Mouse (Mus musculus) midbrain, embryonic 15.5 days (tissue): Measurements from ENCODE around the gene Scn3b. TPM values are rescaled to one million over a fixed set of nuclear protein-coding genes. Genes with fewer than 3 reads are reported as not detected.

Experiments used
- ATAC-seq: fragments of 200-750 bp; cut with Nextera tagmentation; replicated peaks from 2 replicates; pipeline ENCODE4 v1.8.0; 2017; ENCODE audit warnings: moderate TSS enrichment
- H3K27ac ChIP-seq: fragments of 300-500 bp; sonication (generic); 2 replicates; pipeline ENCODE4 v1.5.1; 2015; ENCODE audit warnings: mild to moderate bottlenecking, inconsistent platforms
- H3K27me3 ChIP-seq: fragments of 300-500 bp; sonication (generic); replicated peaks from 2 replicates; pipeline ENCODE4 v1.6.1; 2015; ENCODE audit warnings: inconsistent platforms
- H3K36me3 ChIP-seq: fragments of 300-500 bp; sonication (generic); replicated peaks from 2 replicates; pipeline ENCODE4 v1.6.1; 2015; ENCODE audit warnings: inconsistent platforms
- H3K4me1 ChIP-seq: fragments of 300-500 bp; sonication (generic); 2 replicates; pipeline ENCODE4 v1.6.1; 2015; ENCODE audit warnings: inconsistent platforms
- H3K4me2 ChIP-seq: fragments of 300-500 bp; sonication (generic); 2 replicates; pipeline ENCODE4 v1.6.1; 2015; ENCODE audit warnings: inconsistent platforms, mild to moderate bottlenecking, moderate library complexity
- H3K4me3 ChIP-seq: fragments of 300-500 bp; sonication (generic); 2 replicates; pipeline ENCODE4 v1.5.1; 2015; ENCODE audit warnings: mild to moderate bottlenecking, inconsistent platforms
- H3K9ac ChIP-seq: fragments of 300-500 bp; sonication (generic); 2 replicates; pipeline ENCODE4 v1.6.1; 2015; ENCODE audit warnings: mild to moderate bottlenecking, inconsistent platforms
- H3K9me3 ChIP-seq: fragments of 300-500 bp; sonication (generic); 2 replicates; pipeline ENCODE4 v1.6.1; 2016; ENCODE audit warnings: inconsistent platforms
- WGBS: fragments of 180-500 bp; shearing (Covaris S2); methylation state at CpG from one replicate; pipeline ENCODE4 v1.1.7; 2015; ENCODE audit warnings: mixed read lengths; 5-methylcytosine and 5-hydroxymethylcytosine counted together
- polyA plus RNA-seq: library from polyadenylated mRNA; unstranded; fragments of >200 nt; fragmentation: Nextera tagmentation; extraction: Ambion mirVana; gene quantifications from 2 replicates; pipeline ENCODE4 v1.2.1, GENCODE M21; 2015

The Scn3b gene
- polyA plus RNA-seq, 1 experiment from 2014 or later = 169 TPM

DNA sequence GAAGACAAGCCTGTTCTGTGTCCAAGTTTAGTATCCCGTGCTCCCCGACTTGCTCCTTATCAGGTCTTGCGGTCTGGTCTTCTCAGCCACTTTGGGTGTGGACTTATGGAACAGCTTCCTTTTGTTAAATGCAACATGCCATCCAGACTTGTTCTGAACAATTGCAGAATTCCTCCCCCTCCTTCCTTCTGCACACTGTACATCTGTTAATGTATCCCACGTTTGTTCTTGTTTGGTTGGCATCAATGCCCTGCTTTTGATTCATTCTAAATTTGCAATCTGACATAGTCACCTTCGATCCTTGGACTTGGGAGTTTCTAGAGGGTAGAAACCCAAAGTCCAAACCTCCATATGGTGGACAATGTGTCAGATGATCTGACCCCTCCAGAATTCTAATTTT lies 6.9 kb downstream of the Scn3b start:
- Histone ChIP-seq H3K4me2 (no peak overlapping the region), H3K27me3 (no peaks in the 10 kb centered on the region), H3K36me3 (peaks cover 20% of the 10 kb centered on the region), H3K27ac (no peak overlapping the region), H3K9ac (no peak overlapping the region), H3K4me1 (peaks cover 27% of the 10 kb centered on the region), H3K9me3 (no peaks in the 10 kb centered on the region), H3K4me3 (no peak overlapping the region)
- WGBS = 91% methylated on average over 5 of the region's 5 CpGs
- ATAC-seq = no peak

- Histone ChIP-seq H3K4me2 (no peak overlapping the region), H3K36me3 (peaks cover 32% of the 10 kb centered on the region)
- 90% methylated on average over 3 of the region's 3 CpGs for WGBS
These were observed 8.7 kb downstream of the Scn3b start for GRCm38 (mm10) chr9:40277671-40278070.

GRCm38 (mm10) chr9:40279438-40279837 lies 10.4 kb downstream of the Scn3b start:
- 94% methylated on average over 7 of the region's 7 CpGs for WGBS
- H3K4me2 ChIP-seq = no peak overlapping the region
- H3K36me3 ChIP-seq = peaks cover 38% of the 10 kb centered on the region
- H3K27ac ChIP-seq = no peak overlapping the region
- H3K4me1 ChIP-seq = no peaks in the 10 kb centered on the region; the same call in 1 of the 2 replicates
- H3K27me3 ChIP-seq = no peaks in the 10 kb centered on the region
- no peak overlapping the region for H3K9ac ChIP-seq
- ATAC-seq = no peak
- H3K4me3 ChIP-seq = no peak overlapping the region
- no peaks in the 10 kb centered on the region for H3K9me3 ChIP-seq

More at GRCm38 (mm10) chr9:40277671-40278070, 8.7 kb downstream of the Scn3b start:
- no peak for ATAC-seq
- Histone ChIP-seq H3K9ac (no peak overlapping the region), H3K27me3 (no peaks in the 10 kb centered on the region), H3K4me3 (no peak overlapping the region), H3K9me3 (no peaks in the 10 kb centered on the region), H3K27ac (no peak overlapping the region), H3K4me1 (peaks cover 11% of the 10 kb centered on the region)

GRCm38 (mm10) chr9:40282968-40283367 lies 14.0 kb downstream of the Scn3b start:
- WGBS = 92% methylated on average over 7 of the region's 7 CpGs
- H3K27me3 ChIP-seq = no peaks in the 10 kb centered on the region
- no peak overlapping the region for H3K4me2 ChIP-seq
- H3K27ac ChIP-seq = no peak overlapping the region
- no peak overlapping the region for H3K9ac ChIP-seq
- H3K4me3 ChIP-seq = no peak overlapping the region
- no peaks in the 10 kb centered on the region for H3K4me1 ChIP-seq
- no peaks in the 10 kb centered on the region for H3K9me3 ChIP-seq
- peaks cover 33% of the 10 kb centered on the region for H3K36me3 ChIP-seq
- ATAC-seq = no peak

DNA sequence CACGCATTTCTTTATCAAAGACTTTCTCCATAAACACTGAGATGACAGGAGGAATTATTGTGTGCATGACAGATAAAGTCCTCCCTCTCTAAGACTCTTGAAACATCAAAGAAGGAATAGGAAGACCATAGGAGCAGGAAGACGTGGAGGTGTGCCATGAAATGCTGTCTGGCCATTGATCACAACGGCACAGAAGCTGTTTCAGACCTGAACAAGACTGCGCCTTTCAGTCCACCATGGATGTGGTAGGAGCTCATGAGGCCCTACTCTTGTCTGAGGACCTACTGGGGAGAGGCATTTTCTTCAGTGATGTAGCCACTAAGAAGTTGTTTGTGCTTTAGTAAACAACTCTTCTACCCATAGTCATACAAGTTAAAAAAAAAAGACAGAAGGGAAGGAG lies 23.5 kb downstream of the Scn3b start:
- no peaks in the 10 kb centered on the region for H3K4me1 ChIP-seq
- no peak overlapping the region for H3K9ac ChIP-seq
- peaks cover 32% of the 10 kb centered on the region for H3K36me3 ChIP-seq
- no peak overlapping the region for H3K4me3 ChIP-seq
- H3K9me3 ChIP-seq = no peaks in the 10 kb centered on the region
- no peak for ATAC-seq
- H3K27me3 ChIP-seq = no peaks in the 10 kb centered on the region
- H3K27ac ChIP-seq = no peak overlapping the region
- WGBS = 88% methylated on average over 4 of the region's 4 CpGs
- no peak overlapping the region for H3K4me2 ChIP-seq

- H3K9ac ChIP-seq = no peak overlapping the region
- peaks cover 32% of the 10 kb centered on the region for H3K36me3 ChIP-seq
- peak; percentile 49 for ATAC-seq
- H3K4me2 ChIP-seq = no peak overlapping the region
- H3K4me3 ChIP-seq = no peak overlapping the region
- no peaks in the 10 kb centered on the region for H3K4me1 ChIP-seq
- no peak overlapping the region for H3K27ac ChIP-seq
- no peaks in the 10 kb centered on the region for H3K27me3 ChIP-seq
- no peaks in the 10 kb centered on the region for H3K9me3 ChIP-seq
- WGBS = 97% methylated on average over 8 of the region's 8 CpGs
These were observed 24.3 kb downstream of the Scn3b start for GRCm38 (mm10) chr9:40293286-40293685.

DNA sequence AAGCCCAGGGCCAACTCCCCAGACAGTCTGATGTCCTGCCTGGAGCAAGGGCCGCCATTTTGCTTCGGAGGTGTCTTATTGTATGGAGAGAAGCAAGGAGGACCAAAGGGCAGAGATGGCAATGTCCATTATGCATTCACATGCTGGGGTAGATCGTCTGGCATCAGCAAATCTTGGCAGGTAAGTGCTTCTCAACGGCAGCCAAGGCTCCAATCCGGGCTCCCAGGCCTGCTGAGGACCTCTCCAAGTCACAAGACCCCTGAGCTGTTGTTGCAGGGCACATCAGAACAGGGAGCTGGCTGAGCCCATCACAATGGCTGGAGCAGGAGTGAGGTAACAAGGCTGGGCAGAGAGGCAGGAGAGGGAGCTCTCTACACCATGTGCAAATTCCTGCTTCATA lies 24.7 kb downstream of the Scn3b start:
- Histone ChIP-seq H3K4me1 (no peaks in the 10 kb centered on the region), H3K4me3 (no peak overlapping the region), H3K36me3 (peaks cover 32% of the 10 kb centered on the region), H3K27ac (no peak overlapping the region), H3K4me2 (no peak overlapping the region), H3K27me3 (no peaks in the 10 kb centered on the region), H3K9me3 (no peaks in the 10 kb centered on the region), H3K9ac (no peak overlapping the region)
- WGBS = 94% methylated on average over 5 of the region's 5 CpGs
- ATAC-seq = no peak

- H3K36me3 ChIP-seq = peaks cover 31% of the 10 kb centered on the region
These were observed 25.2 kb downstream of the Scn3b start for GRCm38 (mm10) chr9:40294210-40294609.

DNA sequence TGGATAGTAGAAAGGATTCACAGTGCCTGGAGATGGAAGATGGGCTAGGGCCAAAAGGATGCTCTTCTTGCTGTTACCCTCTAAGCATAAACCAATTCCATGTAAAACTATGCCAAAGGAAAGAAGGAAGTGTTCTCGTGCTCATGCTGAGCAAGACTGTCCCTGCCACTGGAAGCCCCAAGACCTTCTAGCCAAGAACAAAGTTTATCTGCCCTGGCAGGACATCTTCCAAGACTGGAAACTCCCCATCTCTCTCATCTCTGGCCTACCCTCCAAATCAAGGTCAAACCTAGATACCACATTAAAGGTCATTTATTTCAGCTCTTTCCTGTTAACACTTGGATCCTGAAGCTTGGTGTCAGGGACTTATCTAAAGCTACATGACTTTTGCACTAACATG lies 25.8 kb downstream of the Scn3b start:
- Histone ChIP-seq H3K4me2 (no peak overlapping the region), H3K9me3 (no peaks in the 10 kb centered on the region), H3K9ac (no peak overlapping the region), H3K4me3 (no peak overlapping the region), H3K4me1 (no peaks in the 10 kb centered on the region), H3K36me3 (peaks cover 34% of the 10 kb centered on the region; the same call in 1 of the 2 replicates), H3K27ac (no peak overlapping the region), H3K27me3 (no peaks in the 10 kb centered on the region)
- 94% methylated on average over 1 of the region's 1 CpGs for WGBS
- ATAC-seq = no peak

More at GRCm38 (mm10) chr9:40294210-40294609, 25.2 kb downstream of the Scn3b start:
- Histone ChIP-seq H3K27me3 (no peaks in the 10 kb centered on the region), H3K4me1 (no peaks in the 10 kb centered on the region), H3K27ac (no peak overlapping the region), H3K9me3 (no peaks in the 10 kb centered on the region), H3K4me3 (no peak overlapping the region), H3K4me2 (no peak overlapping the region), H3K9ac (no peak overlapping the region)
- ATAC-seq = peak; percentile 45; the same call in 1 of the 2 replicates
- 83% methylated on average over 5 of the region's 5 CpGs for WGBS

DNA sequence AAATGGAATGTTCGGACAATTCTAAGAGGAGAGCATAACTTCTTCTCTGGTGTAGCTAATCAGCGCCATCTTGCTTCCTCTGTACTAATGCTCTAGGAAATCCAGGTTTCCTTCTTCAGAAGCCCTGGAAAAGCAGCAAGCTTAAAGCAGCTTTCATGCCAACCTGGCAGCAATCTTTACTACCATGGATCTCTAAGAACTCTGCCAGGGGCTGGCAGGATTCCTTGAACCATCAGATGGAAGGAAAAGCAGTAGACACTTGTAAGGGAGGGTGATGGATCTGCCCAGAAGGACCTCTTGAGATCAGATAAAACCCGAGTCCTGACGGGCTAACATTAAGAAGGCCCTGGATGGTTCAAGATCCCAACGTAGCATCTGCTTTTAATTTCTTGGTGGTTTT lies 27.2 kb downstream of the Scn3b start:
- Histone ChIP-seq H3K36me3 (peaks cover 37% of the 10 kb centered on the region; the same call in 1 of the 2 replicates), H3K9me3 (no peaks in the 10 kb centered on the region), H3K9ac (no peak overlapping the region), H3K27me3 (no peaks in the 10 kb centered on the region), H3K27ac (no peak overlapping the region), H3K4me3 (no peak overlapping the region), H3K4me2 (no peak overlapping the region), H3K4me1 (no peaks in the 10 kb centered on the region)
- 94% methylated on average over 5 of the region's 5 CpGs for WGBS
- ATAC-seq = no peak

DNA sequence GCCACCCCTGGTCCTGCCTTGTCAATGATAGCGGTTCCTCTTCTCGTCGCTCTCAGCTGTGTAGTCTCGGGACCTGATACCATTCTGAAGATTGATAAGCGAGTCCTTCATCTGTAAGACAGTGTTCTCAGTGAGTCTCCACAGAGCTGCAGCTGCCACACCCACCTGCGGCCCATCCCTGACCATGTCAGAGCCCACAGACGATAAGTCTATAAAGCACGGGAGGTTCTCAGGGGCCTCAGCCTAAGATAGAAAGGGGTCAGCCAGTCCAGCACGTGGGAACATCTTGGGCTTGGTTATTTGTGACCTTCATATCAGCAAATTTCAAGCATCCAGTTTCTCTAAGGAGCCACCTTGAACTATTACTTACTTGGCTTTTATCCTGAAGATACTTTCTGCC lies 29.0 kb downstream of the Scn3b start:
- Histone ChIP-seq H3K4me3 (no peak overlapping the region), H3K27me3 (no peaks in the 10 kb centered on the region), H3K4me2 (no peak overlapping the region), H3K4me1 (no peaks in the 10 kb centered on the region), H3K27ac (no peak overlapping the region), H3K9me3 (no peaks in the 10 kb centered on the region), H3K9ac (no peak overlapping the region), H3K36me3 (peaks cover 48% of the 10 kb centered on the region; the same call in 1 of the 2 replicates)
- 97% methylated on average over 9 of the region's 9 CpGs for WGBS
- ATAC-seq = no peak

GRCm38 (mm10) chr9:40299323-40299722 lies 30.3 kb downstream of the Scn3b start:
- Histone ChIP-seq H3K9ac (no peak overlapping the region), H3K27me3 (no peaks in the 10 kb centered on the region), H3K4me1 (no peaks in the 10 kb centered on the region), H3K27ac (no peak overlapping the region), H3K4me3 (no peak overlapping the region), H3K9me3 (no peaks in the 10 kb centered on the region), H3K4me2 (no peak overlapping the region), H3K36me3 (peaks cover 50% of the 10 kb centered on the region)
- no peak for ATAC-seq
- 95% methylated on average over 7 of the region's 7 CpGs for WGBS

- no peak overlapping the region for H3K4me3 ChIP-seq
- H3K36me3 ChIP-seq = peaks cover 58% of the 10 kb centered on the region
- no peak for ATAC-seq
- H3K4me2 ChIP-seq = no peak overlapping the region
- WGBS = 91% methylated on average over 15 of the region's 15 CpGs
- no peaks in the 10 kb centered on the region for H3K27me3 ChIP-seq
- no peaks in the 10 kb centered on the region for H3K9me3 ChIP-seq
- no peak overlapping the region for H3K9ac ChIP-seq
- H3K4me1 ChIP-seq = no peaks in the 10 kb centered on the region
- no peak overlapping the region for H3K27ac ChIP-seq
These were observed 31.3 kb downstream of the Scn3b start for GRCm38 (mm10) chr9:40300018-40300989.
